Mouse (Mus musculus) embryonic facial prominence, embryonic 11.5 days (tissue): Measurements from ENCODE around the gene Myo1f. TPM values are rescaled to one million over a fixed set of nuclear protein-coding genes. Genes with fewer than 3 reads are reported as not detected.
A peak's percentile ranks its signal among the peaks of the same experiment; 100 is the strongest.

ENCODE experiments used
- ATAC-seq: fragments of 200-750 bp; cut with Nextera tagmentation; replicated peaks from 2 replicates; pipeline ENCODE4 v1.8.0; 2017; ENCODE audit warnings: low read depth; ENCODE audit not compliant: insufficient number of reproducible peaks, low FRiP score, low TSS enrichment
- DNase-seq: peaks from one replicate; pipeline ENCODE4 v3.0.0-alpha.2; 2015; ENCODE audit warnings: low spot score
- H3K27ac ChIP-seq: fragments of 300-500 bp; sonication (generic); replicated peaks from 2 replicates; pipeline ENCODE4 v1.5.1; 2014; ENCODE audit warnings: mild to moderate bottlenecking, low read depth, low read length, control low read depth
- H3K27me3 ChIP-seq: fragments of 300-500 bp; sonication (generic); 2 replicates; pipeline ENCODE4 v1.6.1; 2014; ENCODE audit warnings: mild to moderate bottlenecking, low read length, moderate library complexity, mixed read lengths; ENCODE audit not compliant: control insufficient read depth, insufficient read depth
- H3K36me3 ChIP-seq: fragments of 300-500 bp; sonication (generic); replicated peaks from 2 replicates; pipeline ENCODE4 v1.6.1; 2014; ENCODE audit warnings: low read depth, mild to moderate bottlenecking, low read length, moderate library complexity, mixed read lengths; ENCODE audit not compliant: control insufficient read depth, insufficient read depth
- H3K4me1 ChIP-seq: fragments of 300-500 bp; sonication (generic); 2 replicates; pipeline ENCODE4 v1.6.1; 2014; ENCODE audit warnings: low read length, mixed read lengths; ENCODE audit not compliant: control insufficient read depth, insufficient read depth
- H3K4me2 ChIP-seq: fragments of 300-500 bp; sonication (generic); 2 replicates; pipeline ENCODE4 v1.6.1; 2014; ENCODE audit warnings: low read depth, mild to moderate bottlenecking, control low read depth, low read length, moderate library complexity
- H3K4me3 ChIP-seq: fragments of 300-500 bp; sonication (generic); 2 replicates; pipeline ENCODE4 v1.5.1; 2014; ENCODE audit warnings: low read depth, low read length, control low read depth
- H3K9ac ChIP-seq: fragments of 300-500 bp; sonication (generic); replicated peaks from 2 replicates; pipeline ENCODE4 v1.6.1; 2014; ENCODE audit warnings: mild to moderate bottlenecking, control low read depth, low read length
- H3K9me3 ChIP-seq: fragments of 300-500 bp; sonication (generic); replicated peaks from 2 replicates; pipeline ENCODE4 v1.6.1; 2016; ENCODE audit warnings: mild to moderate bottlenecking, low read length, inconsistent platforms, mixed read lengths; ENCODE audit not compliant: control insufficient read depth
- WGBS: fragments of 180-500 bp; shearing (Covaris S2); extraction: QIAGEN DNeasy Blood & Tissue Kit; methylation state at CpG from one replicate; pipeline ENCODE4 v1.1.7; 2014; 5-methylcytosine and 5-hydroxymethylcytosine counted together
- polyA plus RNA-seq: library from polyadenylated mRNA; unstranded; fragments of >200 nt; fragmentation: Nextera tagmentation; extraction: Ambion mirVana; gene quantifications from 2 replicates; pipeline ENCODE4 v1.2.1, GENCODE M21; 2014

Myo1f gene
- polyA plus RNA-seq, 1 experiment from 2014 or later: 1.6 TPM

DNA sequence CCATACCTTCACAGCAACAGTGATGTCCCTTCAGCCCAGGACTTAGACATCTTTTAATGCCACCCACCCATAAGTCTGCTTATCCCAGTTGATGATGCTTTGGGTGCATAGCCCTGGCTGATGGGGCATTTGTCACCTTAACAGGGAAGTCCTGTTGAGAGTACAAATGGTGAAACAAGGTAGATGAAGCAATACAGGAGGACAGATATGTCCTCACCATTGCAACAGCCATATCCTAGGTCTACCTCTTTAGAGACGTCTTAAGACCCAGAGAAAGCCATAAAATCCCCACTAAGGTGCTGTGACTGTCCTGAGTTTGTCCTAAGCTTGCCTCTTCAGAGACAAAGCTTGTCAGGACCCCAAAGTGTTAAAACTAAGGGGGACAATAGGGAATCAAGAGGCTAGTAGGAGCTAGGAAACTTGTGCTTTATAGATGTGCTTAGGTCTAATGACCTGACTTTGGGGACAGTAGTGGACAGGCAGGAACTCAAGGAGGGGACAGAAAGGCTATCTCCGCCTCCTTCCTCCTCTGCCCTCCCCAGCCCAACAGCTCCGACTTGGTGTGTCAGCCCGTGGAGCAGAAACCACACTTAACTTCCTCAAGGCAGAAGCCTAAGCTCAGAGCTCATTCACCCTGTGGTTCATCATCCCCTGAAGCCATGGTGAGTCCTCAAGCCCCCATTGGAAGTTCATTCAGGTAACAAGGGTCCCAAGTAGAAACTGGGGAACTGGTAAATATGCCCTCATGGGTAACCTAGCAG is 82.2 kb downstream of the Myo1f start, which contains the start of gene Pram1:
Pram1 (plus strand) TSS at position 541 of the 761 bp plus-strand sequence.
- ATAC-seq: no peak
- Histone ChIP-seq H3K4me3 (no peak within 1 kb of the TSS), H3K4me1 (no peaks in the 10 kb centered on the region), H3K27me3 (no peaks in the 10 kb centered on the region), H3K9me3 (no peaks in the 10 kb centered on the region), H3K9ac (no peak within 1 kb of the TSS), H3K4me2 (no peak within 1 kb of the TSS), H3K27ac (no peak within 1 kb of the TSS), H3K36me3 (no peaks in the 10 kb centered on the region; the same call in 1 of the 2 replicates)
- WGBS: 84% methylated on average over 4 of the region's 4 CpGs
- DNase-seq: no peak

DNA sequence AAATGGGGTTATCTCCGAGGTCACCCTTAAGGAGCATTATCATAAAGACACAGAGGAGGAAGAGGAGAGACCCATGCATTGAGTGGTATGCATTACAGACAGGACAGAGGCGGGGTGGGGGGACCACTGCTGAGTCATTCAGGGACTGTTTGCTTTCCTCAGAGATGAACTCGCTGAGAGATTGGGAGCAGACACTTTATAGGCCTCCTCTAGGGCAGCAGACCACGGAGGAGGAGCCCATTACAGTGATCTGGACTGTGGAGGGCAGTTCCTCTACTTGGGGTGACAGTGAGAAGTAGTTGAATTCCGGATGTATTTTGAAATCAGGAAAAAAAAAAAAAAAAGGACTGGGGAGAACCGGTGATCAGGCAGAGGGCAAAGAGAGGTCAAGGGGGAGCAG is 84.2 kb downstream of the Myo1f start:
- H3K36me3 ChIP-seq: peaks cover 4% of the 10 kb centered on the region
- H3K27ac ChIP-seq: no peak overlapping the region
- no peaks in the 10 kb centered on the region for H3K4me1 ChIP-seq
- no peaks in the 10 kb centered on the region for H3K9me3 ChIP-seq
- H3K4me3 ChIP-seq: no peak overlapping the region
- DNase-seq: no peak
- ATAC-seq: no peak
- WGBS: 69% methylated on average over 6 of the region's 6 CpGs
- no peak overlapping the region for H3K4me2 ChIP-seq
- no peak overlapping the region for H3K9ac ChIP-seq
- no peaks in the 10 kb centered on the region for H3K27me3 ChIP-seq

DNA sequence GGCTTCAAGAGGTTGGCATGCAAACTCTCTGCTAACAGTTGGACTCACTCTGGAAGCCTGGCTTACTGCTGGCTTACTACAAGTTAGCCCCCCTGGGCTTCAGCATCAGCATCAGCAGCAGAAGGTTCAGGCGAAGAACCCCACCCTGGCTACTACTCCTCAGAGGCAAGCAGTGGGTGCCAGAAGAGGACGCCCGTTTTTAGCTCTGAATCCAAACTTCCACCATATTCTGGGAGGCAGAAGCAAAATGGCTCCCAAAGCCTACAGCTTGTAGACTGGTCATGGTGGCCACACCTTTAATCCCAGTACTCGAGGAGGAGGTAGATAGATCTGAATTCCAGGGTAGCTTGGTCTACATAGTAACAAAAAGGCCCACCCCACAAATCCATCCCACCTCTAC is 88.6 kb downstream of the Myo1f start:
- no peaks in the 10 kb centered on the region for H3K4me1 ChIP-seq
- H3K36me3 ChIP-seq: peaks cover 17% of the 10 kb centered on the region
- 99% methylated on average over 4 of the region's 4 CpGs for WGBS
- no peak for ATAC-seq
- no peak for DNase-seq
- no peaks in the 10 kb centered on the region for H3K9me3 ChIP-seq
- no peak overlapping the region for H3K4me3 ChIP-seq
- H3K4me2 ChIP-seq: no peak overlapping the region
- no peaks in the 10 kb centered on the region for H3K27me3 ChIP-seq
- no peak overlapping the region for H3K9ac ChIP-seq
- H3K27ac ChIP-seq: no peak overlapping the region

DNA sequence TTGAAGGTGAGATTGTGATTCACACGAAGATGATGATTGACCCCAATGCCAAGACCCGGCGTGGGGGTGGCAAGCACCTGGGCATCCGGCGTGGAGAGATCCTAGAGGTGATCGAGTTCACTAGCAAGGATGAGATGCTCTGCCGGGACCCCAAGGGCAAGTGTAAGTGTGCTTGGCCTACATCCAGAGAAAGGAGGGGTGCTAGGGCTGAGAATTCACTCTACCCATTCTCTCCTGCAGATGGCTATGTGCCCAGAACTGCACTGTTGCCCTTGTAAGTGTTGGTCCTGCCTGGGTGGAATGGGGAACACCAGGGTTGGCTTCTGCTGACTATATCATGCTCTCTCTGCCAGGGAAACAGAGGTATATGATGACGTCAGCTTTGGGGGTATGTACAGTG is 89.6 kb downstream of the Myo1f start:
- no peak for DNase-seq
- 96% methylated on average over 8 of the region's 8 CpGs for WGBS
- H3K36me3 ChIP-seq: peaks cover 24% of the 10 kb centered on the region

DNA sequence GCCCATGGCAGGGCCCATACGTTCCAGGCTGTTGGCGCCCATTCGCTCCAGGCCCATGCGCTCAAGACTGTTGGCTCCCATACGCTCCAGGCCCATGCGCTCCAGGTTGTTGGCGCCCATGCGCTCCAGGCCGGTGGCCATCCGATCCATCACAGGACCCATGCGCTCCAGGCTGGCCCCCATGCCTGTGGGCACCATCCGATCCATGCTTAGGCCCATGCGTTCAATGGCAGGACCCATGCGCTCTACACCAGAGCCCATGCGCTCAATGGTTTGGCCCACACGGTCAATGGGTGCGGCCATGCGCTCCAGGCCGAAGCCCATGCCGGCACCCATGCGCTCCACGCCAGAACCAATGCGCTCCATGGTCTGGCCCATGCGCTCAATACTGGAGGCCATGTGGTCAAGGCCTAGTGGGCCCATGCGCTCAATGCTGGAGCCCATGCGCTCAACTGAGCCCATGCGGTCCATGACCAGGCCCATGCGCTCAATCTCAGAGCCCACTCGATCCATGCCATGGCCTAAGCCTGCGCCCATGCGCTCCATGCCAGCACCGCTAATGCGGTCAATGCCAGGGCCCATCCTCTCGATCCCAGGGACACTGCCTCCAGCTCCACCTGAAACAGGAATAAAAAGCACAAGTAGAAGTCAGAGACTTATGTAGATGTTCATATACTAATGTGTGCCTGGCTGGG is 94.4 kb downstream of the Myo1f start:
- Histone ChIP-seq H3K9me3 (no peaks in the 10 kb centered on the region), H3K4me1 (no peaks in the 10 kb centered on the region), H3K36me3 (peaks cover 29% of the 10 kb centered on the region), H3K9ac (no peak overlapping the region), H3K4me3 (no peak overlapping the region), H3K4me2 (no peak overlapping the region), H3K27ac (no peak overlapping the region), H3K27me3 (no peaks in the 10 kb centered on the region)
- ATAC-seq (peak; percentile 69), DNase-seq (no peak)
- WGBS: 97% methylated on average over 34 of the region's 34 CpGs

More for the DNA sequence above, 89.6 kb downstream of the Myo1f start:
- Histone ChIP-seq H3K9me3 (no peaks in the 10 kb centered on the region), H3K4me3 (no peak overlapping the region), H3K4me1 (no peaks in the 10 kb centered on the region), H3K4me2 (no peak overlapping the region), H3K9ac (no peak overlapping the region), H3K27ac (no peak overlapping the region), H3K27me3 (no peaks in the 10 kb centered on the region)
- no peak for ATAC-seq

Other genes with a start within 250 kb of the Myo1f start
- 18.4 and 20.3 TPM in 2 replicates for gene Zfp81, start 196.8 kb upstream of the Myo1f start, polyA plus RNA-seq
- gene Zfp101, start 161.1 kb upstream of the Myo1f start, polyA plus RNA-seq: 26.0 and 30.6 TPM in 2 replicates
- gene Actl9, start 122.8 kb upstream of the Myo1f start, polyA plus RNA-seq: not detected in 2 replicates
- 36.1 and 38.9 TPM in 2 replicates for gene Adamts10, start 31.5 kb upstream of the Myo1f start, polyA plus RNA-seq
- gene Zfp414, start 73.4 kb downstream of the Myo1f start, polyA plus RNA-seq: 53.3 and 60.0 TPM in 2 replicates
- gene Pram1, start 82.3 kb downstream of the Myo1f start, polyA plus RNA-seq: 0.32 and 0.61 TPM in 2 replicates
- gene Hnrnpm, start 131.2 kb downstream of the Myo1f start, polyA plus RNA-seq: 613 and 725 TPM in 2 replicates
- 30.0 and 32.7 TPM in 2 replicates for gene March2, start 163.0 kb downstream of the Myo1f start, polyA plus RNA-seq
- gene Rab11b, start 204.8 kb downstream of the Myo1f start, polyA plus RNA-seq: 255 and 273 TPM in 2 replicates
- gene Angptl4, start 226.1 kb downstream of the Myo1f start, polyA plus RNA-seq: 44.5 and 48.9 TPM in 2 replicates